Comparison of ENCODE assay signal across 8 mouse cellular contexts in the genomic region with DNA sequence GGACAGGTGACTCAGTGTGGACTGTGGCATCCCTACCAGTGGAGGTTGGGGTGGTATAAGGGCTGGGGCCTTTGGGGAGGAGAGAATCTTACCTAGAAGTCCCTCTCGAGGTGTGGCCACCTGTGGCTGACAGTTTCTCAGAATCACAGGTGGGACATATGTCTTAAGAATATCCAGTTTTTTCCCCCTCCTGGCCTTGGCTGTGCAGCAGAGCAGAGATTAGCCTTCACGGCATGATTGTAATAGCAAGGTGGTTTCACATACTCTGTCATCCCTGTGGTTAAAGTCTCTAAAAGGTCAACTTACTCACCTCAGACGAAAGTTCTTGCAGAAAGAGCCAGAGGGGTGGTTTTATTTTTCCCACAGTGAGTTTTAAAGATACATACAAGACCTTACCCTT. TPM values are rescaled to one million over a fixed set of nuclear protein-coding genes. Genes with fewer than 3 reads are reported as not detected.
A peak's percentile ranks its signal among the peaks of the same experiment; 100 is the strongest.
DNase-seq lines count a peak whose midpoint lies in the region; ATAC-seq and TF ChIP-seq lines count a peak whose summit lies in the region.

No protein-coding gene starts in this region.

- no peak for ATAC-seq in intestine, embryonic 14.5 days (replicated peaks; ENCODE audit: low FRiP score, low TSS enrichment, low read depth)
- no peak for ATAC-seq in neural tube, embryonic 12.5 days (ENCODE audit: low FRiP score, low read depth)

- H3K36me3 ChIP-seq in embryonic facial prominence, embryonic 10.5 days (replicated peaks): no peaks in the 10 kb centered on the region
- no peaks in the 10 kb centered on the region for H3K36me3 ChIP-seq in intestine, embryonic 14.5 days (ENCODE audit: control insufficient read depth, insufficient read depth, low read length)
- no peaks in the 10 kb centered on the region for H3K36me3 ChIP-seq in neural tube, embryonic 12.5 days

- H3K27ac ChIP-seq in left cerebral cortex, adult 2 months: no peak overlapping the region
- no peak overlapping the region for H3K27ac ChIP-seq in embryonic facial prominence, embryonic 10.5 days (replicated peaks)
- no peak overlapping the region for H3K27ac ChIP-seq in intestine, embryonic 14.5 days (ENCODE audit: low read depth)
- no peak overlapping the region for H3K27ac ChIP-seq in neural tube, embryonic 12.5 days

- no peak for TF ChIP-seq CTCF in left cerebral cortex, adult 2 months (IDR thresholded peaks at IDR 0.05)

- H3K27me3 ChIP-seq in embryonic facial prominence, embryonic 10.5 days (replicated peaks; ENCODE audit: low read depth, poor library complexity, severe bottlenecking): peaks cover 41% of the 10 kb centered on the region
- H3K27me3 ChIP-seq in intestine, embryonic 14.5 days (replicated peaks; ENCODE audit: control insufficient read depth, insufficient read depth, low read length): no peaks in the 10 kb centered on the region; the same call in 1 of the 2 replicates
- H3K27me3 ChIP-seq in neural tube, embryonic 12.5 days (replicated peaks): peaks cover 47% of the 10 kb centered on the region

- H3K4me2 ChIP-seq in intestine, embryonic 14.5 days (ENCODE audit: low read length): peak overlapping the region; percentile 99
- H3K4me2 ChIP-seq in neural tube, embryonic 12.5 days (replicated peaks): peak overlapping the region; percentile 85

- no peaks in the 10 kb centered on the region for H3K9me3 ChIP-seq in embryonic facial prominence, embryonic 10.5 days
- no peaks in the 10 kb centered on the region for H3K9me3 ChIP-seq in intestine, embryonic 14.5 days (ENCODE audit: control insufficient read depth, low read length)
- no peaks in the 10 kb centered on the region for H3K9me3 ChIP-seq in neural tube, embryonic 12.5 days

- H3K4me3 ChIP-seq in left cerebral cortex, adult 2 months: peak overlapping the region; percentile 87
- peak overlapping the region; percentile 82 for H3K4me3 ChIP-seq in embryonic facial prominence, embryonic 10.5 days
- H3K4me3 ChIP-seq in intestine, embryonic 14.5 days (ENCODE audit: low read depth, low read length): peak overlapping the region; percentile 94
- H3K4me3 ChIP-seq in neural tube, embryonic 12.5 days: peak overlapping the region; percentile 72

- H3K4me1 ChIP-seq in embryonic facial prominence, embryonic 10.5 days: peaks cover 48% of the 10 kb centered on the region
- H3K4me1 ChIP-seq in intestine, embryonic 14.5 days (replicated peaks; ENCODE audit: control insufficient read depth, insufficient read depth, low read length): peaks cover 22% of the 10 kb centered on the region
- peaks cover 16% of the 10 kb centered on the region for H3K4me1 ChIP-seq in neural tube, embryonic 12.5 days

- DNase-seq in left cerebral cortex, adult 2 months (ENCODE audit: extremely low spot score in 1 of 2, low spot score in 2 of 2): no peak
- no peak for DNase-seq in left cerebral cortex, postnatal 10 days (ENCODE audit: extremely low spot score in 1 of 2, low spot score in 2 of 2)
- DNase-seq in embryonic facial prominence, embryonic 10.5 days (ENCODE audit: low spot score): no peak
- no peak for DNase-seq in intestine, embryonic 14.5 days (ENCODE audit: low spot score)
- no peak for DNase-seq in left cerebral cortex, adult 18-20 months (ENCODE audit: low spot score in 2 of 2)
- DNase-seq in layer of hippocampus, postnatal 36 days: no peak
- no peak for DNase-seq in Muller cell, postnatal 12 days (ENCODE audit: inconsistent ontology term)

- intact Hi-C loops in left cerebral cortex, adult 2 months (cut with DNase I): loop anchor here (5.0 kb wide), 1 partner anchor 52 kb away; no protein-coding TSS in a partner anchor
- intact Hi-C loops in left cerebral cortex, postnatal 10 days (cut with DNase I): no loop called here

- 16% methylated on average over 3 of the region's 3 CpGs for WGBS in embryonic facial prominence, embryonic 10.5 days
- WGBS in intestine, embryonic 14.5 days: 23% methylated on average over 3 of the region's 3 CpGs
- WGBS in neural tube, embryonic 12.5 days: 33% methylated on average over 3 of the region's 3 CpGs

- H3K9ac ChIP-seq in intestine, embryonic 14.5 days (ENCODE audit: low read length): peak overlapping the region; percentile 85
- no peak overlapping the region for H3K9ac ChIP-seq in neural tube, embryonic 12.5 days

RNA-seq across cellular contexts. Expression of a gene that starts 2.4 kb away (rescaled TPM):
- 10 to 100 TPM; 10.3 to 13.8 TPM for total RNA-seq in left cerebral cortex, adult 2 months (2021)
- 10 to 100 TPM; 13.2 to 16.4 TPM for total RNA-seq in left cerebral cortex, postnatal 10 days (2021)
- polyA plus RNA-seq in embryonic facial prominence, embryonic 10.5 days (2016; fragmentation: Nextera tagmentation; extraction: Ambion mirVana): 3.7 TPM in 2 replicates
- 7.5 and 8.2 TPM in 2 replicates for polyA plus RNA-seq in intestine, embryonic 14.5 days (2014; fragmentation: Nextera tagmentation; extraction: Ambion mirVana)
- 3.7 and 4.3 TPM in 2 replicates for polyA plus RNA-seq in neural tube, embryonic 12.5 days (2016; fragmentation: Nextera tagmentation; extraction: Ambion mirVana)
- total RNA-seq in left cerebral cortex, adult 18-20 months (2021): 10 to 100 TPM; 10.0 to 12.9 TPM
- total RNA-seq in layer of hippocampus, postnatal 36 days (2021): 10 to 100 TPM; 21.7 to 24.2 TPM
